Mouse (Mus musculus) bone marrow macrophage, adult 2 months (primary cell): ENCODE data around the gene Fxr2.

Source experiments
- CTCF ChIP-seq: IDR thresholded peaks from 2 replicates; pipeline ENCODE4 v1.5.1; 2012; ENCODE audit warnings: low read depth, mild to moderate bottlenecking, low read length, moderate library complexity
- POLR2A ChIP-seq: IDR thresholded peaks from 2 replicates; pipeline ENCODE4 v1.6.1; 2012; ENCODE audit warnings: mild to moderate bottlenecking, low read depth, low read length, borderline replicate concordance

DNA sequence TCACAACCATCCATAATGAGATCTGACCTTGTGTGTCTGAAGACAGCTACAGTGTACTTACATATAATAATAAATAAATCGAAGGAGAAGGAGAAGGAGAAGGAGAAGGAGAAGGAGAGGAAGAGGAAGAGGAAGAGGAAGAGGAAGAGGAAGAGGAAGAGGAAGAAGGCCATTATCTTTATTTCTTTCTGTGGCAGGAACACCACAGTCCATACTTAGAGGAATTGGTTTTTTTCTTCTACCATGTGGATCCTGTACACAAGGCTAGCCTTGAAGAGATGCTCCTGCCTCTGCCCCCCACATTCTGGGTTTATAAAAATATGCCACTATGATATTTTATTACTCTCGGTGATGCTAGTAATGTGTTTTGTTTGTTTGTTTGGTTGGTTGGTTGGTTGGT is 26.0 kb upstream of the Fxr2 start:
- TF ChIP-seq CTCF (no peak), POLR2A (no peak)
